ENCODE assay signal across 8 mouse cellular contexts in the genomic region with DNA sequence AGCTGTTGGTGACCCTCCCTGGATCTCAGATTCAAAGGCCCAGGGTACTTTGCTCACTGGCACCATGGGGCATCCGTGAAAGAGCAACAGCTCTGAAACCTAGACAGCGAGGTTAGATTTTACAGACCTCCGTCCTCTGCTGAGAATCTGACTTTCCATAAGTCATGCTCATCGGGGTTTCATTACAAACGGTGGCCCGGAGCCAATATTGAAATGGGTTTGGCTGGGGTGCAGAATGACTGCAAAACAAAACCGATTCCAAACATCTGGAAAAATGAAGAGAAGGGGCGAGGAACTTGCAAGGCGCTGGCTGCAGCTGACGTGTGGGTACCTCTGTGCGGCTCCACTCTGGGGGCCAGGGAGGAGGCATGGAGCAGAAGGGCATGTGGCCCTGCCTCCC. TPM values are rescaled to one million over a fixed set of nuclear protein-coding genes. Genes with fewer than 3 reads are reported as not detected.
A peak's percentile ranks its signal among the peaks of the same experiment; 100 is the strongest.
DNase-seq lines count a peak whose midpoint lies in the region; ATAC-seq and TF ChIP-seq lines count a peak whose summit lies in the region.

No protein-coding gene starts in this region.

- no peaks in the 10 kb centered on the region for H3K9me3 ChIP-seq in lung, embryonic 15.5 days
- no peaks in the 10 kb centered on the region for H3K9me3 ChIP-seq in heart, postnatal 0 days (replicated peaks; ENCODE audit: control insufficient read depth, low read length)
- H3K9me3 ChIP-seq in liver, postnatal 0 days (ENCODE audit: low read length): no peaks in the 10 kb centered on the region

- H3K4me3 ChIP-seq in lung, embryonic 15.5 days: no peak overlapping the region
- H3K4me3 ChIP-seq in lung, adult 2 months (replicated peaks; ENCODE audit: extremely low read depth, low read depth, low read length): no peak overlapping the region
- H3K4me3 ChIP-seq in heart, postnatal 0 days (ENCODE audit: low read depth, low read length): no peak overlapping the region
- no peak overlapping the region for H3K4me3 ChIP-seq in liver, postnatal 0 days (ENCODE audit: low read depth, low read length)

- H3K9ac ChIP-seq in lung, embryonic 15.5 days: no peak overlapping the region
- H3K9ac ChIP-seq in heart, postnatal 0 days (replicated peaks; ENCODE audit: low read depth, low read length): no peak overlapping the region
- H3K9ac ChIP-seq in liver, postnatal 0 days (replicated peaks): no peak overlapping the region

- no peak for ATAC-seq in lung, embryonic 15.5 days (ENCODE audit: borderline replicate concordance, extremely low read depth, low FRiP score, low TSS enrichment)
- no peak for ATAC-seq in heart, postnatal 0 days (ENCODE audit: insufficient read depth, low read depth)
- no peak for ATAC-seq in liver, postnatal 0 days
- ATAC-seq in megakaryocyte, adult 5-6 weeks (ENCODE audit: poor library complexity, severe bottlenecking): no peak

- TF ChIP-seq CTCF in lung, adult 2 months (IDR thresholded peaks at IDR 0.05; ENCODE audit: insufficient read depth, low read length): no peak
- no peak for TF ChIP-seq CTCF in heart, postnatal 0 days (IDR thresholded peaks at IDR 0.05; ENCODE audit: low read depth)
- TF ChIP-seq CTCF in liver, postnatal 0 days (IDR thresholded peaks at IDR 0.05; ENCODE audit: low read depth): no peak

- H3K27me3 ChIP-seq in lung, embryonic 15.5 days: no peaks in the 10 kb centered on the region
- H3K27me3 ChIP-seq in heart, postnatal 0 days (ENCODE audit: control insufficient read depth, insufficient read depth, low read length): no peaks in the 10 kb centered on the region
- H3K27me3 ChIP-seq in liver, postnatal 0 days (ENCODE audit: insufficient read depth, low read length): no peaks in the 10 kb centered on the region

- no peak overlapping the region for H3K4me2 ChIP-seq in lung, embryonic 15.5 days
- H3K4me2 ChIP-seq in heart, postnatal 0 days (ENCODE audit: low read depth, low read length): no peak overlapping the region
- H3K4me2 ChIP-seq in liver, postnatal 0 days (ENCODE audit: low read depth, low read length): no peak overlapping the region

- TF ChIP-seq POLR2A in lung, adult 2 months (IDR thresholded peaks at IDR 0.05; ENCODE audit: borderline replicate concordance, extremely low read depth, low read depth, low read length): no peak

- peak overlapping the region; percentile 39 for H3K27ac ChIP-seq in lung, embryonic 15.5 days
- H3K27ac ChIP-seq in heart, postnatal 0 days (ENCODE audit: low read depth): peak overlapping the region; percentile 43; the same call in 1 of the 2 replicates
- no peak overlapping the region for H3K27ac ChIP-seq in liver, postnatal 0 days (ENCODE audit: low read depth)

- DNase-seq in adrenal gland, postnatal 10 days: peak; percentile 53
- DNase-seq in adrenal gland, adult 8-10 months: no peak
- no peak for DNase-seq in lung, adult 2 months
- DNase-seq in heart, postnatal 0 days (ENCODE audit: low spot score): no peak
- peak; percentile 55 for DNase-seq in lung, postnatal 14 days
- no peak for DNase-seq in liver, postnatal 0 days

- peaks cover 39% of the 10 kb centered on the region for H3K36me3 ChIP-seq in lung, embryonic 15.5 days
- H3K36me3 ChIP-seq in heart, postnatal 0 days (replicated peaks; ENCODE audit: control insufficient read depth, insufficient read depth, low read length): peaks cover 41% of the 10 kb centered on the region
- H3K36me3 ChIP-seq in liver, postnatal 0 days (replicated peaks; ENCODE audit: insufficient read depth, low read length): peaks cover 35% of the 10 kb centered on the region

- peaks cover 62% of the 10 kb centered on the region for H3K4me1 ChIP-seq in lung, embryonic 15.5 days
- H3K4me1 ChIP-seq in lung, adult 2 months (ENCODE audit: control insufficient read depth, insufficient read depth, low read length): no peaks in the 10 kb centered on the region
- peaks cover 10% of the 10 kb centered on the region for H3K4me1 ChIP-seq in heart, postnatal 0 days (ENCODE audit: control insufficient read depth, insufficient read depth)
- H3K4me1 ChIP-seq in liver, postnatal 0 days (ENCODE audit: insufficient read depth): no peaks in the 10 kb centered on the region

- WGBS in lung, embryonic 15.5 days: 41% methylated on average over 11 of the region's 11 CpGs
- 75% methylated on average over 11 of the region's 11 CpGs for WGBS in lung, adult 2 months
- WGBS in heart, postnatal 0 days: 74% methylated on average over 11 of the region's 11 CpGs
- 82% methylated on average over 11 of the region's 11 CpGs for WGBS in liver, postnatal 0 days (ENCODE audit: insufficient replicate concordance)

- TF ChIP-seq EP300 in heart, postnatal 0 days (IDR thresholded peaks at IDR 0.05; ENCODE audit: low read depth): no peak
- TF ChIP-seq EP300 in liver, postnatal 0 days (IDR thresholded peaks at IDR 0.05; ENCODE audit: low read depth): no peak

RNA-seq across cellular contexts. Expression of gene Aagab, which starts 49.1 kb away (rescaled TPM):
- total RNA-seq in adrenal gland, postnatal 10 days (2021): 10 to 100 TPM; 22.0 to 24.3 TPM
- 10 to 100 TPM; 32.4 to 41.5 (median 36.8) TPM for total RNA-seq in adrenal gland, adult 8-10 months (2022)
- polyA plus RNA-seq in lung, embryonic 15.5 days (2015; fragmentation: Nextera tagmentation; extraction: Ambion mirVana): 27.5 and 29.7 TPM in 2 replicates
- polyA plus RNA-seq in lung, adult 2 months (2012; rRNA removed): 9.5 and 10.9 TPM in 2 replicates
- 12.9 and 17.9 TPM in 2 replicates for total RNA-seq in heart, postnatal 0 days (2014; rRNA removed; ENCODE audit: low replicate concordance)
- 23.3 and 23.5 TPM in 2 replicates for polyA plus RNA-seq in heart, postnatal 0 days (2015; fragmentation: Nextera tagmentation; extraction: Ambion mirVana)
- 12.8 and 14.2 TPM in 2 replicates for polyA plus RNA-seq in liver, postnatal 0 days (2015; fragmentation: Nextera tagmentation; extraction: Ambion mirVana)
- 12.5 and 13.3 TPM in 2 replicates for total RNA-seq in megakaryocyte, adult 5-6 weeks (2015)
- 24.5 and 25.6 TPM in 2 replicates for total RNA-seq in megakaryocyte, adult 5-6 weeks (2017)

RNA-seq across cellular contexts. Expression of gene Iqch, which starts 49.3 kb away (rescaled TPM):
- total RNA-seq in adrenal gland, postnatal 10 days (2021): under 1 TPM; 0.18 TPM
- total RNA-seq in adrenal gland, adult 8-10 months (2022): under 1 TPM; 0.07 to 0.12 (median 0.10) TPM
- 0.05 and 0.20 TPM in 2 replicates for polyA plus RNA-seq in lung, embryonic 15.5 days (2015; fragmentation: Nextera tagmentation; extraction: Ambion mirVana)
- polyA plus RNA-seq in lung, adult 2 months (2012; rRNA removed): 0.07 and 0.11 TPM in 2 replicates
- not detected in 2 replicates for total RNA-seq in heart, postnatal 0 days (2014; rRNA removed; ENCODE audit: low replicate concordance)
- polyA plus RNA-seq in heart, postnatal 0 days (2015; fragmentation: Nextera tagmentation; extraction: Ambion mirVana): 0.03 and 0.04 TPM in 2 replicates
- polyA plus RNA-seq in liver, postnatal 0 days (2015; fragmentation: Nextera tagmentation; extraction: Ambion mirVana): 0.08 and 0.09 TPM in 2 replicates
- total RNA-seq in megakaryocyte, adult 5-6 weeks (2015): not detected in 2 replicates
- total RNA-seq in megakaryocyte, adult 5-6 weeks (2017): not detected in 2 replicates

Comparison
In these comparisons a context has a peak if more than half of its experiments do, and no peak if none do; other contexts are left out.
1. DNase-seq: peak in adrenal gland, postnatal 10 days (single experiment) and lung, postnatal 14 days (single experiment); none in adrenal gland, adult 8-10 months (single experiment), lung, adult 2 months (single experiment), heart, postnatal 0 days (single experiment) and liver, postnatal 0 days (single experiment).